Comparison of ENCODE assay signal across 8 mouse cellular contexts in genomic region chr19:59075472-59076101, GRCm38 (mm10). TPM values are rescaled to one million over a fixed set of nuclear protein-coding genes. Genes with fewer than 3 reads are reported as not detected.
DNase-seq lines count a peak whose midpoint lies in the region; ATAC-seq and TF ChIP-seq lines count a peak whose summit lies in the region.

Gene Shtn1, minus strand, starts transcription at chr19:59076100.

- H3K4me1 ChIP-seq in embryonic facial prominence, embryonic 10.5 days: peaks cover 14% of the 10 kb centered on the region
- H3K4me1 ChIP-seq in heart, embryonic 15.5 days (replicated peaks): peaks cover 8% of the 10 kb centered on the region
- H3K4me1 ChIP-seq in liver, embryonic 14.5 days (replicated peaks; ENCODE audit: control insufficient read depth in 2 of 2, insufficient read depth in 2 of 2, low read length in 1 of 2): no peaks in the 10 kb centered on the region
- peaks cover 7% of the 10 kb centered on the region for H3K4me1 ChIP-seq in olfactory bulb, adult 2 months (ENCODE audit: control insufficient read depth, insufficient read depth, low read length)

- no peak for TF ChIP-seq EP300 in liver, embryonic 14.5 days (IDR thresholded peaks at IDR 0.05; ENCODE audit: low read depth)

- DNase-seq in thymus, postnatal 4 days: peak; percentile 26
- DNase-seq in thymus, postnatal 10 days (ENCODE audit: low spot score in 2 of 2): no peak
- peak; percentile 60 for DNase-seq in embryonic facial prominence, embryonic 10.5 days (ENCODE audit: low spot score)
- DNase-seq in kidney, postnatal 36 days: peak; percentile 50 to 81
- no peak for DNase-seq in liver, embryonic 14.5 days (ENCODE audit: low read depth in 3 of 3, low spot score in 3 of 3)
- DNase-seq in spleen, postnatal 4 days (ENCODE audit: low spot score in 2 of 2): no peak

- H3K9ac ChIP-seq in heart, embryonic 15.5 days: peak within 1 kb of the TSS; percentile 46
- no peak within 1 kb of the TSS for H3K9ac ChIP-seq in liver, embryonic 14.5 days (replicated peaks)

- H3K4me3 ChIP-seq in embryonic facial prominence, embryonic 10.5 days: peak within 1 kb of the TSS; percentile 82
- H3K4me3 ChIP-seq in heart, embryonic 15.5 days: peak within 1 kb of the TSS; percentile 63
- H3K4me3 ChIP-seq in liver, embryonic 14.5 days (ENCODE audit: insufficient read depth in 1 of 2, low read depth in 2 of 2, low read length in 2 of 2): peak within 1 kb of the TSS; percentile 24 to 41
- peak within 1 kb of the TSS; percentile 82 for H3K4me3 ChIP-seq in olfactory bulb, adult 2 months (ENCODE audit: insufficient read depth, low read depth, low read length)

- no peaks in the 10 kb centered on the region for H3K36me3 ChIP-seq in embryonic facial prominence, embryonic 10.5 days (replicated peaks)
- H3K36me3 ChIP-seq in heart, embryonic 15.5 days: no peaks in the 10 kb centered on the region
- H3K36me3 ChIP-seq in liver, embryonic 14.5 days (replicated peaks; ENCODE audit: control insufficient read depth, insufficient read depth, low read depth): no peaks in the 10 kb centered on the region

- H3K27ac ChIP-seq in embryonic facial prominence, embryonic 10.5 days (replicated peaks): peak within 1 kb of the TSS; percentile 70
- H3K27ac ChIP-seq in heart, embryonic 15.5 days: no peak within 1 kb of the TSS
- H3K27ac ChIP-seq in liver, embryonic 14.5 days: no peak within 1 kb of the TSS
- H3K27ac ChIP-seq in olfactory bulb, adult 2 months (ENCODE audit: insufficient read depth, low read depth, low read length): peak within 1 kb of the TSS; percentile 59

- peak within 1 kb of the TSS; percentile 98 for H3K4me2 ChIP-seq in heart, embryonic 15.5 days
- peak within 1 kb of the TSS; percentile 57 for H3K4me2 ChIP-seq in liver, embryonic 14.5 days (ENCODE audit: low read depth)

- ATAC-seq in heart, embryonic 15.5 days (replicated peaks; ENCODE audit: insufficient number of reproducible peaks, insufficient read depth, low FRiP score, low read depth): peak; percentile 47; the same call in 1 of the 2 replicates
- no peak for ATAC-seq in liver, embryonic 14.5 days (ENCODE audit: insufficient read depth)

- WGBS in embryonic facial prominence, embryonic 10.5 days: under 1% methylated on average over 46 of the region's 46 CpGs
- WGBS in heart, embryonic 15.5 days: 1% methylated on average over 39 of the region's 46 CpGs
- WGBS in liver, embryonic 14.5 days (ENCODE audit: insufficient replicate concordance): 2% methylated on average over 38 of the region's 46 CpGs
- 2% methylated on average over 45 of the region's 46 CpGs for WGBS in olfactory bulb, adult 2 months

- TF ChIP-seq CTCF in liver, embryonic 14.5 days (IDR thresholded peaks at IDR 0.05; ENCODE audit: low read depth): no peak
- TF ChIP-seq CTCF in olfactory bulb, adult 2 months (IDR thresholded peaks at IDR 0.05; ENCODE audit: insufficient read depth, low read depth, low read length): no peak

- no peak for TF ChIP-seq POLR2A in olfactory bulb, adult 2 months (IDR thresholded peaks at IDR 0.05; ENCODE audit: insufficient read depth, low read depth, low read length)

- H3K27me3 ChIP-seq in embryonic facial prominence, embryonic 10.5 days (replicated peaks; ENCODE audit: low read depth, poor library complexity, severe bottlenecking): peaks cover 57% of the 10 kb centered on the region
- H3K27me3 ChIP-seq in heart, embryonic 15.5 days: peaks cover 57% of the 10 kb centered on the region
- peaks cover 22% of the 10 kb centered on the region for H3K27me3 ChIP-seq in liver, embryonic 14.5 days (ENCODE audit: control insufficient read depth, insufficient read depth, low read length)

- H3K9me3 ChIP-seq in embryonic facial prominence, embryonic 10.5 days: no peaks in the 10 kb centered on the region
- H3K9me3 ChIP-seq in heart, embryonic 15.5 days (replicated peaks): no peaks in the 10 kb centered on the region
- no peaks in the 10 kb centered on the region for H3K9me3 ChIP-seq in liver, embryonic 14.5 days (ENCODE audit: control insufficient read depth, low read length)

RNA-seq across cellular contexts. Expression of gene Shtn1, which starts in this region (rescaled TPM):
- polyA plus RNA-seq in embryonic facial prominence, embryonic 10.5 days (2016; fragmentation: Nextera tagmentation; extraction: Ambion mirVana): 2.6 and 3.0 TPM in 2 replicates
- polyA plus RNA-seq in heart, embryonic 15.5 days (2015; fragmentation: Nextera tagmentation; extraction: Ambion mirVana): 1.00 and 1.5 TPM in 2 replicates
- polyA plus RNA-seq in liver, embryonic 14.5 days (2012; rRNA removed): 0.40 and 0.57 TPM in 2 replicates
- polyA plus RNA-seq in liver, embryonic 14.5 days (2014; fragmentation: Nextera tagmentation; extraction: Ambion mirVana): 0.41 and 0.54 TPM in 2 replicates
- not detected in 2 replicates for polyA plus RNA-seq in olfactory bulb, adult 2 months (2012; ENCODE audit: insufficient read depth, insufficient read length, low replicate concordance, missing spikeins)

Comparison
In these comparisons a context has a peak if more than half of its experiments do, and no peak if none do; other contexts are left out.
1. DNase-seq: peak in thymus, postnatal 4 days (single experiment), embryonic facial prominence, embryonic 10.5 days (single experiment) and kidney, postnatal 36 days (2 of 2); none in thymus, postnatal 10 days (0 of 2), liver, embryonic 14.5 days (0 of 3) and spleen, postnatal 4 days (0 of 2).
2. H3K27ac ChIP-seq: peak in embryonic facial prominence, embryonic 10.5 days (single experiment) and olfactory bulb, adult 2 months (single experiment); none in heart, embryonic 15.5 days (single experiment) and liver, embryonic 14.5 days (single experiment).
3. Peak in every context shown above with its lines, with median percentiles within 50 percentile points of each other: H3K4me3 ChIP-seq.